Mouse (Mus musculus): ENCODE data around the gene Nr4a1. TPM values are rescaled to one million over a fixed set of nuclear protein-coding genes. Genes with fewer than 3 reads are reported as not detected.

The Nr4a1 gene
- polyA plus RNA-seq, 1 experiment from 2014 or later, result 6.4 TPM

DNA sequence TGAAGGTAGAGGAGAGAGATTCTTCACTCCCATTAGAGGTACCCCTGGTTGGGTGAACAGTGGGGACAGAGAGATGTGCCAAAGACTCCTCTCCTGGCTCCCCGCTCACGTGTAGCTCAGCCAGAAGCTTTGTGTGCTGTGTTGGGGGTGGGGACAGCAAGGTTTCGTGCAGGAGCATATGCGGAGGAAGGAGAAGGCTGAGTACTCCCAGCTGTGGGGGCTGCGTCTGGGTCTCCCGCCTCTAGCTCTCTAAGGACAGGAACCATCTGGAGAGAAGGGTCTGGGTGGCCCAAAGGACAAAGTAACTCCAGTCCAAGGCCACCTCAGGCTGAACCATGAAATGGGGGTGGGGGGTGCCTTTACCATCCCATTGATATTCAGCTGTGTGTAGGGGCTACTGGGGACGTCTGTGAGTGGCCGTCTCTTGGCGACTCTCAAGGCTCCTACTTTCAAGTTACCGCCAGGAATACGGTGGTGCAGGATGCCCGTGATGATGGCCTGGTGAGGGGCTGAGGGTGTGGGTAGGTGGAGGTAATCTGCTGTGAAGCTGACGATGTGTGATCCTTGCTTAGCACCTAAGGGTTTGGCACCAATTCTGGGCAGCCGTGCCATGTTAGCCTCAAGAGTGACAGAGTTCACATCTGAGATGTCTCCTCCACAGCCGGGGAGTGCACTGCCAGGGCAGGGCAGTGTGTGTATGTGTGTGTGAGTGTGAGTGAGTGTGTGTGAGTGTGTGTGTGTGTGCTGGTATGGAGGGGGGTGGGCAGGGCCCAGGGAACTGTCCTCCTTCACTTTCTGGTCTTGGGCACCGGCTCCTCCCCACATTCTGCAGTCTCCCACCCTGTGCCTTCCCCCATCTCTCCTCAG, 40.2 kb downstream of the Nr4a1 start:
- H3K9me3 ChIP-seq (ENCODE audit: control insufficient read depth, low read length), result no peaks in the 10 kb centered on the region
- H3K36me3 ChIP-seq (ENCODE audit: control insufficient read depth, insufficient read depth, low read length), result peaks cover 27% of the 10 kb centered on the region
- H3K4me3 ChIP-seq (ENCODE audit: low read depth, low read length), result peak overlapping the region; percentile 23
- peak overlapping the region; percentile 84 for H3K27ac ChIP-seq (ENCODE audit: low read depth)
- peak; percentile 73 for DNase-seq (ENCODE audit: low spot score)
- WGBS, result 41% methylated on average over 16 of the region's 16 CpGs
- peaks cover 28% of the 10 kb centered on the region for H3K4me1 ChIP-seq (replicated peaks; ENCODE audit: control insufficient read depth, insufficient read depth, low read length)
- peak overlapping the region; percentile 32 for H3K9ac ChIP-seq (ENCODE audit: low read length)
- H3K27me3 ChIP-seq (replicated peaks; ENCODE audit: control insufficient read depth, insufficient read depth, low read length), result no peaks in the 10 kb centered on the region
- H3K4me2 ChIP-seq (ENCODE audit: low read length), result peak overlapping the region; percentile 43
- peak; percentile 47 for ATAC-seq (replicated peaks; ENCODE audit: low FRiP score, low TSS enrichment, low read depth)

DNA sequence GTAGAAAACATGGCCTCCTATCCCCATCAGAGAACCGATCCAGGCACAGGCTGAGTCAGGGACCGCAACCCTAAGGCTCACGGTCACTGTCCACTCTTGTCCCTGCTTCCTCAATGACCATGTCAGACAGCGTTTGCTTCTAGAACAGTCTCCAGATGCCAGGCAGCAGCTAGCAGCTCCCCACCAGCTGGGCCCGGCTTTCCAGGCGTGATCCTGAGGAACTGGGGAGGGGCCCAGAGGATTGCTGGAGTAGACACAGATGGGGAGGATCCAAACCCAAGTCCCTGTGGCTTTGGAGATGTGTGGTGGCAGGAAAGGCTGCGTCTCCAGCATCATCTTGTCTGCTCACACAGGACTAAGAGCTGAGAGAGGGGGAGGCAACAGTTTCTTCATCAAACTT, 41.0 kb downstream of the Nr4a1 start:
- no peaks in the 10 kb centered on the region for H3K27me3 ChIP-seq (replicated peaks; ENCODE audit: control insufficient read depth, insufficient read depth, low read length)
- peak overlapping the region; percentile 84 for H3K27ac ChIP-seq (ENCODE audit: low read depth)
- ATAC-seq (replicated peaks; ENCODE audit: low FRiP score, low TSS enrichment, low read depth) (no peak), DNase-seq (ENCODE audit: low spot score) (no peak)
- H3K4me3 ChIP-seq (ENCODE audit: low read depth, low read length), result no peak overlapping the region
- H3K9me3 ChIP-seq (ENCODE audit: control insufficient read depth, low read length), result no peaks in the 10 kb centered on the region
- H3K9ac ChIP-seq (ENCODE audit: low read length), result no peak overlapping the region
- peaks cover 18% of the 10 kb centered on the region for H3K36me3 ChIP-seq (ENCODE audit: control insufficient read depth, insufficient read depth, low read length)
- 0 out of 2 replicates have a peak overlapping the region, but pooled peaks have one; percentile 43 for H3K4me2 ChIP-seq (ENCODE audit: low read length)
- WGBS, result 57% methylated on average over 7 of the region's 7 CpGs
- peaks cover 28% of the 10 kb centered on the region for H3K4me1 ChIP-seq (replicated peaks; ENCODE audit: control insufficient read depth, insufficient read depth, low read length)

DNA sequence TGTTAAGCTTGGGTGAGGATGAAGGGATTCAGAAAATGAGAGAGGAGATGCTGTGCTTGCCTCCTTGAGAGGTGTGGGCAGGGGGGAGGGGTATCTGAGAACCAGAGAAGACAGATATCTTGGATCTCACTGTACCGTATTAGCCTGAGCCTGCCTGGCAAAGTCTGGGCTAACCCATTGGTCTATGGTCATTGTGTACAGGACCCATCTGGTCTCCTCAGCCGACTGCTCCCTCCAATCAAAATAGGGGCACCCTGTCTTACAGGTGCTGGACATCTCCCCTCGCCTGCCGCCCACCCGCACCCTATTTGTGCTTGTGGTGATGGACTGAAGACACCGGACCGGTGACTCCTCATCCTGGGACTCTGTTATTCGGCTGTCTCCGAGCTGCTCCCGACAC, 41.5 kb downstream of the Nr4a1 start:
- 92% methylated on average over 10 of the region's 10 CpGs for WGBS
- H3K27me3 ChIP-seq (replicated peaks; ENCODE audit: control insufficient read depth, insufficient read depth, low read length), result no peaks in the 10 kb centered on the region
- DNase-seq (ENCODE audit: low spot score), result no peak
- peaks cover 28% of the 10 kb centered on the region for H3K4me1 ChIP-seq (replicated peaks; ENCODE audit: control insufficient read depth, insufficient read depth, low read length)
- peaks cover 13% of the 10 kb centered on the region for H3K36me3 ChIP-seq (ENCODE audit: control insufficient read depth, insufficient read depth, low read length)
- no peak overlapping the region for H3K4me2 ChIP-seq (ENCODE audit: low read length)
- no peak overlapping the region for H3K4me3 ChIP-seq (ENCODE audit: low read depth, low read length)
- no peak overlapping the region for H3K9ac ChIP-seq (ENCODE audit: low read length)
- no peaks in the 10 kb centered on the region for H3K9me3 ChIP-seq (ENCODE audit: control insufficient read depth, low read length)
- H3K27ac ChIP-seq (ENCODE audit: low read depth), result no peak overlapping the region
- ATAC-seq (replicated peaks; ENCODE audit: low FRiP score, low TSS enrichment, low read depth), result no peak

GRCm38 (mm10) chr15:101296091-101296490, 42.0 kb downstream of the Nr4a1 start:
- WGBS, result 70% methylated on average over 11 of the region's 11 CpGs
- no peak overlapping the region for H3K9ac ChIP-seq (ENCODE audit: low read length)
- H3K4me3 ChIP-seq (ENCODE audit: low read depth, low read length), result no peak overlapping the region
- H3K36me3 ChIP-seq (ENCODE audit: control insufficient read depth, insufficient read depth, low read length), result peaks cover 8% of the 10 kb centered on the region
- H3K27ac ChIP-seq (ENCODE audit: low read depth), result no peak overlapping the region
- no peaks in the 10 kb centered on the region for H3K9me3 ChIP-seq (ENCODE audit: control insufficient read depth, low read length)
- H3K4me1 ChIP-seq (replicated peaks; ENCODE audit: control insufficient read depth, insufficient read depth, low read length), result peaks cover 28% of the 10 kb centered on the region
- H3K4me2 ChIP-seq (ENCODE audit: low read length), result no peak overlapping the region
- no peaks in the 10 kb centered on the region for H3K27me3 ChIP-seq (replicated peaks; ENCODE audit: control insufficient read depth, insufficient read depth, low read length)
- DNase-seq (ENCODE audit: low spot score), result no peak
- ATAC-seq (replicated peaks; ENCODE audit: low FRiP score, low TSS enrichment, low read depth), result no peak

DNA sequence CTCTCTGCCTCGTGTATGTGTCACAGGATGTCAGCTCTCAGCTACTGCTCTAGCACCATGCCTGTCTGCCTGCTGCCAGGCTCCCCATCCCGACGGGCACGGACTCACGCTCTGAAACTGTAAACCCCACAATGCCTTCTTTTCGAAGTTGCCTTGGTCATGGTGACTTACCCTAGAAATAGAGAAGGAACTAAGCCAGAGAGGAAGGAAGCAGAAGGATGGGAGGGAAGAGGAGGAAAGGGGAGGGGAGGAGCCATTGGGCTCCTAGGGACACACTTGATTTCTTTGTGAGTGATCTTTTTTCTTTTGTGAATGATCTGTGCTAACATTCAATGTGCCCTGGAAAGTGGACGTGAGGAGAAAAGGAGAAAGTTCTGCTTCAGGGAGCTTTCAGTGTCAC, 43.9 kb downstream of the Nr4a1 start:
- Histone ChIP-seq H3K27ac (ENCODE audit: low read depth) (no peak overlapping the region), H3K4me1 (replicated peaks; ENCODE audit: control insufficient read depth, insufficient read depth, low read length) (peaks cover 25% of the 10 kb centered on the region), H3K9me3 (ENCODE audit: control insufficient read depth, low read length) (no peaks in the 10 kb centered on the region), H3K36me3 (ENCODE audit: control insufficient read depth, insufficient read depth, low read length) (no peaks in the 10 kb centered on the region), H3K9ac (ENCODE audit: low read length) (no peak overlapping the region), H3K27me3 (replicated peaks; ENCODE audit: control insufficient read depth, insufficient read depth, low read length) (no peaks in the 10 kb centered on the region), H3K4me3 (ENCODE audit: low read depth, low read length) (no peak overlapping the region), H3K4me2 (ENCODE audit: low read length) (no peak overlapping the region)
- no peak for DNase-seq (ENCODE audit: low spot score)
- ATAC-seq (replicated peaks; ENCODE audit: low FRiP score, low TSS enrichment, low read depth), result no peak
- 46% methylated on average over 7 of the region's 7 CpGs for WGBS

DNA sequence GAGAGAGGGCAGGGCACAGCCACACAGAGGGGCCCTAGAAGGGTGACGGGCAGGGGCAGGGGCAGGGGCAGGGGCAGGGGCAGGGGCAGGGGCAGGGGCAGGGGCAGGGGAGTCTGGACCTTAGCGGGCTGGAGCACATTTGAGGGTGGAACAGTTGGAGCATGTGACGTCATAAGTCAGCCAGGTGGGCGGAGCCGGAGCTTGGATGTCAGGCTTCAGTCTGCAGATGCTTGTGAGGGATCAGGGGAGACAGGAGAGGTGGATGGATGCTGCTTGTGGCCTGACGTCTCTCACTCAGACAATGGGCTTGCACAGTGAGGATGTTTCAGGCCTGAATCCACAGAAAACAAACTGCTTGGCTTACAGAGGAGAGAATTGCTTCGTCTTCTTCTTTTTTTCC, 44.5 kb downstream of the Nr4a1 start:
- WGBS, result 21% methylated on average over 7 of the region's 7 CpGs
- no peaks in the 10 kb centered on the region for H3K9me3 ChIP-seq (ENCODE audit: control insufficient read depth, low read length)
- no peaks in the 10 kb centered on the region for H3K36me3 ChIP-seq (ENCODE audit: control insufficient read depth, insufficient read depth, low read length)
- peaks cover 19% of the 10 kb centered on the region for H3K4me1 ChIP-seq (replicated peaks; ENCODE audit: control insufficient read depth, insufficient read depth, low read length)
- ATAC-seq (replicated peaks; ENCODE audit: low FRiP score, low TSS enrichment, low read depth), result no peak
- DNase-seq (ENCODE audit: low spot score), result no peak
- no peak overlapping the region for H3K4me3 ChIP-seq (ENCODE audit: low read depth, low read length)
- H3K4me2 ChIP-seq (ENCODE audit: low read length), result no peak overlapping the region
- no peak overlapping the region for H3K9ac ChIP-seq (ENCODE audit: low read length)
- H3K27ac ChIP-seq (ENCODE audit: low read depth), result no peak overlapping the region
- no peaks in the 10 kb centered on the region for H3K27me3 ChIP-seq (replicated peaks; ENCODE audit: control insufficient read depth, insufficient read depth, low read length)

GRCm38 (mm10) chr15:101299480-101299960, 45.5 kb downstream of the Nr4a1 start:
- Histone ChIP-seq H3K36me3 (ENCODE audit: control insufficient read depth, insufficient read depth, low read length) (no peaks in the 10 kb centered on the region), H3K4me3 (ENCODE audit: low read depth, low read length) (no peak overlapping the region), H3K27me3 (replicated peaks; ENCODE audit: control insufficient read depth, insufficient read depth, low read length) (no peaks in the 10 kb centered on the region), H3K9me3 (ENCODE audit: control insufficient read depth, low read length) (no peaks in the 10 kb centered on the region), H3K27ac (ENCODE audit: low read depth) (no peak overlapping the region), H3K4me2 (ENCODE audit: low read length) (no peak overlapping the region), H3K9ac (ENCODE audit: low read length) (no peak overlapping the region), H3K4me1 (replicated peaks; ENCODE audit: control insufficient read depth, insufficient read depth, low read length) (0 out of 2 replicates have a peak, but pooled peaks cover 11% of the 10 kb centered on the region)
- WGBS, result 67% methylated on average over 14 of the region's 14 CpGs
- ATAC-seq (replicated peaks; ENCODE audit: low FRiP score, low TSS enrichment, low read depth) (no peak), DNase-seq (ENCODE audit: low spot score) (no peak)

GRCm38 (mm10) chr15:101300128-101300527, 46.1 kb downstream of the Nr4a1 start:
- no peak overlapping the region for H3K4me3 ChIP-seq (ENCODE audit: low read depth, low read length)
- H3K9me3 ChIP-seq (ENCODE audit: control insufficient read depth, low read length), result no peaks in the 10 kb centered on the region
- no peak overlapping the region for H3K9ac ChIP-seq (ENCODE audit: low read length)
- no peak for ATAC-seq (replicated peaks; ENCODE audit: low FRiP score, low TSS enrichment, low read depth)
- 66% methylated on average over 6 of the region's 6 CpGs for WGBS
- H3K27me3 ChIP-seq (replicated peaks; ENCODE audit: control insufficient read depth, insufficient read depth, low read length), result no peaks in the 10 kb centered on the region
- no peaks in the 10 kb centered on the region for H3K36me3 ChIP-seq (ENCODE audit: control insufficient read depth, insufficient read depth, low read length)
- no peak overlapping the region for H3K27ac ChIP-seq (ENCODE audit: low read depth)
- DNase-seq (ENCODE audit: low spot score), result no peak
- 0 out of 2 replicates have a peak, but pooled peaks cover 8% of the 10 kb centered on the region for H3K4me1 ChIP-seq (replicated peaks; ENCODE audit: control insufficient read depth, insufficient read depth, low read length)
- no peak overlapping the region for H3K4me2 ChIP-seq (ENCODE audit: low read length)

- Histone ChIP-seq H3K27ac (ENCODE audit: low read depth) (no peak overlapping the region), H3K9me3 (ENCODE audit: control insufficient read depth, low read length) (no peaks in the 10 kb centered on the region), H3K9ac (ENCODE audit: low read length) (no peak overlapping the region), H3K4me3 (ENCODE audit: low read depth, low read length) (no peak overlapping the region), H3K4me1 (replicated peaks; ENCODE audit: control insufficient read depth, insufficient read depth, low read length) (0 out of 2 replicates have a peak, but pooled peaks cover 5% of the 10 kb centered on the region), H3K4me2 (ENCODE audit: low read length) (no peak overlapping the region), H3K36me3 (ENCODE audit: control insufficient read depth, insufficient read depth, low read length) (no peaks in the 10 kb centered on the region), H3K27me3 (replicated peaks; ENCODE audit: control insufficient read depth, insufficient read depth, low read length) (no peaks in the 10 kb centered on the region)
- no peak for DNase-seq (ENCODE audit: low spot score)
- 82% methylated on average over 3 of the region's 3 CpGs for WGBS
- no peak for ATAC-seq (replicated peaks; ENCODE audit: low FRiP score, low TSS enrichment, low read depth)
Measured at GRCm38 (mm10) chr15:101302201-101302600, 48.1 kb downstream of the Nr4a1 start.
